Mouse (Mus musculus) CD4-positive naive resting alpha-beta T cell, adult 76 days (primary cell): ENCODE data around the gene Olfr948. TPM values are rescaled to one million over a fixed set of nuclear protein-coding genes. Genes with fewer than 3 reads are reported as not detected.

ENCODE experiments used
- total RNA-seq: library from RNA; stranded (reverse); gene quantifications from one replicate; pipeline ENCODE4 v1.2.4, GENCODE M21; 2023

The Olfr948 gene
- total RNA-seq, result not detected

DNA sequence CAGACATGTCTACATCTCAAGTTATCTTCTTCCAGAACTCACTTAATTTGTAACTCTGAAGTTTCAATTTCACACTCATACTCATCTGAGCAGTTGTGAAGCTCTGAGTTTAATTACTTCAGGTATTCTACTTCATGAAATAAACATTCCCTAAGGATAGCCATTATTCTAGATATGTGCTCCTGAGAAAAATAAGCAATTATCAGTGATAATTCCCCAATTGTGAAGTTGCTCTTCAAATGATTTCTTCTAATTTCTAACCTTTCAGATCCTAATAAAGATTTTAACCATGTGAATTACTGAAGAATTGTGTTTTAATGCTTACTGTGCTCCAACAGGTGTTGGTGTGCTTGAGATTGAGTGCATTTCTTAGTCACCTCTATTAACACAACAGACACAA is at the start of gene Olfr948:
Olfr948 (minus strand) TSS at position 101 of the 400 bp plus-strand sequence.

DNA sequence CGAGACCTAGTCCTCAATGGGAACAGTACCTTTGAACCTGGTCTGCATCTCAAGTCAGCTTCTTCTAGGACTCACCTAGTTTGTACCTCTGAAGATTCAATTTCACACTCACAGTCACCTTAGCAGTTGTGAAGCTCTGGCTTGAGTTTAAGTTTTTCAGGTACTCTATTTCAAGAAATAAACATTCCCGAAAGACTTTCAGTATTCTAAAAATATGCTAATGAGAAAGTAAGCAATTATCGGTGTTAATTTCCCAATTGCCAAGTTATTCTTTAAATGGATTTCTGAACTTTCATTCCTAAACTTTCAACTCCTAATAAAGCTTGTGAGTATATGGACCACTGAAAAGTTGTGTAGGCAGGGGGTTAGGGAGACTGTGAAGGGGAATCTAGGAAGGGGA is 49.1 kb downstream of the Olfr948 start, which contains the start of gene Olfr945:
Olfr945 (minus strand) TSS at position 101 of the 400 bp plus-strand sequence.

Other genes with a start within 250 kb of the Olfr948 start
- not detected for gene Olfr938, start 247.2 kb downstream of the Olfr948 start, total RNA-seq
- gene Olfr27, start 197.9 kb downstream of the Olfr948 start, total RNA-seq, result not detected
- gene Olfr943, start 159.7 kb downstream of the Olfr948 start, total RNA-seq, result not detected
- gene Olfr944, start 124.1 kb downstream of the Olfr948 start, total RNA-seq, result not detected
- gene Olfr1537, start 76.1 kb downstream of the Olfr948 start, total RNA-seq, result not detected
- gene Olfr945, start 49.2 kb downstream of the Olfr948 start, total RNA-seq, result not detected
- not detected for gene Olfr951, start 61.4 kb upstream of the Olfr948 start, total RNA-seq
- gene Olfr952, start 101.1 kb upstream of the Olfr948 start, total RNA-seq, result not detected
- gene Olfr954, start 130.7 kb upstream of the Olfr948 start, total RNA-seq, result not detected
- gene Olfr955, start 145.9 kb upstream of the Olfr948 start, total RNA-seq, result not detected
- not detected for gene Olfr44, start 167.9 kb upstream of the Olfr948 start, total RNA-seq
- gene Olfr957, start 189.8 kb upstream of the Olfr948 start, total RNA-seq, result not detected
- gene Olfr958, start 228.0 kb upstream of the Olfr948 start, total RNA-seq, result not detected
- not detected for gene Olfr959, start 249.5 kb upstream of the Olfr948 start, total RNA-seq